Mouse (Mus musculus) kidney, embryonic 16.5 days (tissue): ENCODE data around the gene Usf2. TPM values are rescaled to one million over a fixed set of nuclear protein-coding genes. Genes with fewer than 3 reads are reported as not detected.
"Not testable (repeated sequence)": the region's sequence is repeated elsewhere in the genome, so short reads cannot be mapped to it uniquely, and the experiment has no call there.

Experiments used
- ATAC-seq: fragments of 200-750 bp; cut with Nextera tagmentation; 2 replicates; pipeline ENCODE4 v1.8.0; 2017; ENCODE audit warnings: moderate TSS enrichment; ENCODE audit not compliant: low FRiP score, low TSS enrichment
- H3K27ac ChIP-seq: fragments of 300-500 bp; sonication (generic); 2 replicates; pipeline ENCODE4 v1.5.1; 2014; ENCODE audit warnings: low read length
- H3K27me3 ChIP-seq: fragments of 300-500 bp; sonication (generic); 2 replicates; pipeline ENCODE4 v1.6.1; 2014; ENCODE audit warnings: low read length, control low read depth, mixed read lengths; ENCODE audit not compliant: insufficient read depth
- H3K36me3 ChIP-seq: fragments of 300-500 bp; sonication (generic); 2 replicates; pipeline ENCODE4 v1.6.1; 2014; ENCODE audit warnings: low read length, control low read depth, mixed read lengths; ENCODE audit not compliant: insufficient read depth
- H3K4me1 ChIP-seq: fragments of 300-500 bp; sonication (generic); 2 replicates; pipeline ENCODE4 v1.6.1; 2014; ENCODE audit warnings: low read length, control low read depth, mixed read lengths; ENCODE audit not compliant: insufficient read depth
- H3K4me2 ChIP-seq: fragments of 300-500 bp; sonication (generic); replicated peaks from 2 replicates; pipeline ENCODE4 v1.6.1; 2014; ENCODE audit warnings: low read depth, low read length
- H3K4me3 ChIP-seq: fragments of 300-500 bp; sonication (generic); 2 replicates; pipeline ENCODE4 v1.5.1; 2014; ENCODE audit warnings: mild to moderate bottlenecking, low read length
- H3K9ac ChIP-seq: fragments of 300-500 bp; sonication (generic); replicated peaks from 2 replicates; pipeline ENCODE4 v1.6.1; 2014; ENCODE audit warnings: low read length
- H3K9me3 ChIP-seq: fragments of 300-500 bp; sonication (generic); 2 replicates; pipeline ENCODE4 v1.6.1; 2016; ENCODE audit warnings: low read length, control low read depth
- WGBS: fragments of 180-500 bp; shearing (Covaris S2); extraction: QIAGEN DNeasy Blood & Tissue Kit; methylation state at CpG from one replicate; pipeline ENCODE4 v1.1.7; 2014; 5-methylcytosine and 5-hydroxymethylcytosine counted together
- polyA plus RNA-seq: library from polyadenylated mRNA; unstranded; fragments of >200 nt; fragmentation: Nextera tagmentation; extraction: Ambion mirVana; gene quantifications from 2 replicates; pipeline ENCODE4 v1.2.1, GENCODE M21; 2015

Usf2 gene
- polyA plus RNA-seq, 1 experiment from 2014 or later = 25.3 TPM

DNA sequence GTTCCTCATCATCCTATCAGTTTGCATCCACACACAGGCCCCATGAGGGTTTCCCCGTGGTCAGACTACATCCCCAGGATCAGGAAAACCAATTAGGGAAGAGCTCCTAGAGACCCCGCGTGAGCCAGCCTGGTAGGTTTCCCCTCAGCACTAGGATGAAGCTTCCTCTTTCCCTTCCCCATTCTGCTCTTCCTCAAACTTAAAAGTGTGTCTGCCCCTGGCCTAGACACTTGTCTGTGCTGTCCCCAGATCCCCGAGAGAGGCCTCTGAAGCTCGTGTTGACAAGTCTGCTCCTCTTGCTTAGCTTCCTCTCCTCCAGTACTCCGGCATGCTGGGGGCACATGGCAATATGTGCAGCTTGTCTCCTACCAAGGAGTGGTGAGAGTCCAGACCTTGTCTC lies 3.1 kb downstream of the Usf2 start:
- Histone ChIP-seq H3K27ac (no peak overlapping the region), H3K36me3 (peaks cover 52% of the 10 kb centered on the region), H3K4me2 (no peak overlapping the region), H3K27me3 (no peaks in the 10 kb centered on the region), H3K9ac (no peak overlapping the region), H3K4me3 (no peak overlapping the region), H3K4me1 (peaks cover 18% of the 10 kb centered on the region), H3K9me3 (no peaks in the 10 kb centered on the region)
- 79% methylated on average over 6 of the region's 6 CpGs for WGBS
- no peak for ATAC-seq

DNA sequence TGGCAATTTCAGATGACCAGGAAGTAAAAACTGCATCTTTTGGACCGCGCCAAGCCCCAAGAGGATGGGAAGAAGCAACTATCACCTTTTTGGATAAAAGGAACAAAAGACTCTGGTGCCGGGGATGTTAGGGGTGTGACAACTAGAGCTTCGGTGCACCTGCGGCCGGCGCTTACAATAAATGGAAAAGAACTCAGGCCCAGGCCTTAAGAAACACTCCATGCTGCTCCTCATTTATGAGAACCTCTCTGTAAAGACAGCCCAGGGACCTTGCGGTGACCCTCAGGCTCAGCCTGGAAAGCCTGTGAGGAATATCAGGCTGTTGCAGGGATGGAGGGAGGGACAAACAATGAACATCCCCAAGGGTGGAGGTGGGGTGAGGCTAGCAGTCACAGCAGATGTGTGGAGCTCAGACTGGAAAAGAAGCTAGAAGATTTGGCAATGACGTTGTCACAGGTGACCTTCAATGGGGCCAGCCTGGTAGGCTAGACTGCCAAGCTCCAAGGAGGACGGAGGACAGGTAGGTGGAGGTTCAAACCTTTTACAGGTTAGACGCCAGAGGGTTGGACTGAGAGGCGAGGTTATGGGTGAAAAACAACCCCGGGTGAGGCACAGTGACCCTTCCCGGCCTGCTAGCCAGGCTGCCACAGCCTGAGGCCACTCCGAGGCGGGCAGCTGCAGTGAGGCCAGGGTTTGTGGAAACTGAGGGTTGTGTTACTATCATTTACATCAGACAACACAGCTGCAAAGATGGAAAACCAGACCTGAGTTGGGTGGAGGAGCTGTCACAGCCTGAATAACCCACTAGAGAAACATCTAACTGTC lies 4.0 kb downstream of the Usf2 start:
- Histone ChIP-seq H3K27me3 (no peaks in the 10 kb centered on the region), H3K27ac (no peak overlapping the region), H3K36me3 (peaks cover 50% of the 10 kb centered on the region), H3K4me1 (peaks cover 10% of the 10 kb centered on the region), H3K9ac (no peak overlapping the region), H3K4me3 (no peak overlapping the region), H3K4me2 (no peak overlapping the region), H3K9me3 (no peaks in the 10 kb centered on the region)
- no peak for ATAC-seq
- WGBS = 94% methylated on average over 16 of the region's 16 CpGs

- H3K9me3 ChIP-seq, H3K4me2 ChIP-seq, H3K27me3 ChIP-seq, H3K4me3 ChIP-seq, H3K27ac ChIP-seq, H3K4me1 ChIP-seq, H3K9ac ChIP-seq, ATAC-seq: not testable (repeated sequence)
- H3K36me3 ChIP-seq = peaks cover 55% of the 10 kb centered on the region
- WGBS = 79% methylated on average over 3 of the region's 3 CpGs
Measured at GRCm38 (mm10) chr7:30949902-30950301, 6.7 kb downstream of the Usf2 start.

- no peak overlapping the region for H3K27ac ChIP-seq
- no peaks in the 10 kb centered on the region for H3K9me3 ChIP-seq
- no peak overlapping the region for H3K4me2 ChIP-seq
- H3K27me3 ChIP-seq = no peaks in the 10 kb centered on the region
- peaks cover 26% of the 10 kb centered on the region for H3K36me3 ChIP-seq
- no peak for ATAC-seq
- no peaks in the 10 kb centered on the region for H3K4me1 ChIP-seq
- H3K4me3 ChIP-seq = no peak overlapping the region
- WGBS = 94% methylated on average over 7 of the region's 7 CpGs
- no peak overlapping the region for H3K9ac ChIP-seq
Measured at GRCm38 (mm10) chr7:30945876-30946275, 10.7 kb downstream of the Usf2 start.

DNA sequence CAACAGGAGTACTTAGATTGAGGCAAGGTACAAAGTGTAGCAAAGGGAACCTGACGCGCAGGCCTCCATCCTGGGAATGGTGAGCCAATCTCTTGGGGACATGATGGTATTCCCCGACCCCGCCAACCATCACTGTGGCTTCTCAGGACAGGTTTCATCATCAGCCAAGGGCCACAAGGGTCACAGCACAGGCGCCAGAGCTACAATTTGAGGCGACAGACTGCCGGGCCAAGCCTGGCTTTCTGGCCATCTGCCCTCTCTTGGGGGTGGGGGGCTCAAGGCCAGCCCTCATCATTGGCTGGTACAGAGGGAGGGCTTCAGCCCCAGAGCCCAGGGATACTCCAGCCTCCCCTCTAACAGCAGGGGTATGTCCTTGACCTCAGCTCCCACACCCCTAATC lies 11.1 kb downstream of the Usf2 start:
- H3K9me3 ChIP-seq, H3K4me2 ChIP-seq, H3K4me3 ChIP-seq, H3K9ac ChIP-seq, H3K27ac ChIP-seq, H3K27me3 ChIP-seq, H3K4me1 ChIP-seq, ATAC-seq: not testable (repeated sequence)
- WGBS = 87% methylated on average over 7 of the region's 7 CpGs
- peaks cover 22% of the 10 kb centered on the region for H3K36me3 ChIP-seq

DNA sequence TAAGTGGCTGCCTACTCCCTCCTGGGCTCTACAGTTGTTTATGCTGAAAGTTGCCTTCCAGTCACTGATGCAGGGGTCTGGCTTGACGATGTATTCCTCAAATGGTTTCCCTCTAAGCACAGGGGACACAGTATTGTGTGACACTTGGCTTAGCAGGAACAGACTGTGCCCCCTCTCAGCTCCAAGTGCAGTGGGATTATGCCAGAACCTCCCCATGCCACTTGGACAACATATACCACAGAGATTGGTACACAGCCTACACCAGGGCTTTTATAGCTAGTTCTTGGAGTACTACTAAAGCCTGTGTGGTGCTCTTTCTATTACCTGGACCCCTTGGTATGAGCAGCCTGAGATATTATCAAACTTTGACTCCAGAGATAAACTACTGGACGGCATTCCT lies 11.9 kb downstream of the Usf2 start:
- not testable (repeated sequence) for ATAC-seq, H3K9ac ChIP-seq, H3K27me3 ChIP-seq, H3K4me3 ChIP-seq, H3K9me3 ChIP-seq, H3K4me2 ChIP-seq, H3K27ac ChIP-seq, H3K4me1 ChIP-seq
- peaks cover 15% of the 10 kb centered on the region for H3K36me3 ChIP-seq
- WGBS = 67% methylated on average over 2 of the region's 2 CpGs

DNA sequence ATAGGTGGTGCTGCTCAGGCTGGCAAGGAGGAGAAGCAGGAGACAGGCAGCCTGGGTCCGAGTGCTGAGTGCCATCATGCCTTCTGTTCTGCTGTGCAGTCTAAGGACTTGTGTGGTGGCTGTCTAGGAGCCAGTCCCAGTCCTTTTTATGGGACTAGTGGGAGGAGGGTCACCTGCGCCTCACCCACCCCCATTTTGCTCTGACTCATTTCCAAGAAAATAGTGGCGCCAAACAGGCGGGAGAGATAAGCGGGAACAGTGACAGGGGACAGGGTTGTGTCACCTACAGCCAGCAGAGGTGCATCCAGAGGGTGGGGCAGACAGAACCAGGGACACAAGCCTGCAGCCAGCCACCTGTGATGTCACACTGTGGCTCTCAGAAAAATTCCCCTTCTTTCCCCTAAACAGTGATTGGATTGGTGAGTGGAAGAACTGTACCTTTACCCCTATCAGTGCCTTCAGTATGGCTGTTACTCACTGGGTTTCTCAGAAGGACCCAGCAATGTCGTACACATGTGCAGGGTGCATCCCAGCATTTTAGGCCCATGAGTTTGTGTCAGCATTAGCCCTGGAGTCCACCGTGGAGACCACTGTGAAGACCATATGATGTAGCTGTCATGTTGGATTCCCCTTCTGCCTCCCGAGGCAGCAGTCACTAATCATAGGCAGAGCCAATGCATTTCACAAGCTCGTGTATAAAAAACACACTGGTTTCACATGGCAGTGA lies 12.5 kb downstream of the Usf2 start, which contains the start of gene Hamp:
TSS of gene Hamp (minus strand) at position 124 of the 727 bp plus-strand sequence.
- Histone ChIP-seq H3K27ac (no peak within 1 kb of the TSS), H3K4me3 (no peak within 1 kb of the TSS), H3K27me3 (no peaks in the 10 kb centered on the region), H3K4me2 (no peak within 1 kb of the TSS), H3K9me3 (no peaks in the 10 kb centered on the region), H3K36me3 (peaks cover 10% of the 10 kb centered on the region), H3K4me1 (no peaks in the 10 kb centered on the region), H3K9ac (no peak within 1 kb of the TSS)
- 71% methylated on average over 9 of the region's 9 CpGs for WGBS
- ATAC-seq = no peak

GRCm38 (mm10) chr7:30942365-30942764 lies 14.2 kb downstream of the Usf2 start:
- not testable (repeated sequence) for ATAC-seq, H3K9ac ChIP-seq, H3K4me2 ChIP-seq, H3K4me3 ChIP-seq, H3K27ac ChIP-seq, H3K36me3 ChIP-seq, H3K27me3 ChIP-seq, H3K9me3 ChIP-seq, H3K4me1 ChIP-seq
- WGBS = 46% methylated on average over 3 of the region's 3 CpGs

GRCm38 (mm10) chr7:30940070-30940469 lies 16.5 kb downstream of the Usf2 start:
- not testable (repeated sequence) for H3K9me3 ChIP-seq, ATAC-seq, H3K27ac ChIP-seq, H3K4me1 ChIP-seq, H3K9ac ChIP-seq, H3K4me2 ChIP-seq, H3K36me3 ChIP-seq, H3K27me3 ChIP-seq, H3K4me3 ChIP-seq
- 88% methylated on average over 1 of the region's 1 CpGs for WGBS
